Mouse (Mus musculus) kidney, adult 2 months (tissue): ENCODE results near the gene Ddc.

Source experiments
- CTCF ChIP-seq: fragments of 200-500 bp; conservative IDR thresholded peaks from 2 replicates; pipeline ENCODE4 v1.5.1; 2011; ENCODE audit warnings: low read depth, mild to moderate bottlenecking, control low read depth, low read length, moderate library complexity, mixed read lengths; ENCODE audit not compliant: insufficient read depth, insufficient read length
- POLR2A ChIP-seq: fragments of 200-500 bp; IDR thresholded peaks from one replicate; pipeline ENCODE4 v1.6.1; 2011; ENCODE audit warnings: low read depth, low read length, control low read depth

DNA sequence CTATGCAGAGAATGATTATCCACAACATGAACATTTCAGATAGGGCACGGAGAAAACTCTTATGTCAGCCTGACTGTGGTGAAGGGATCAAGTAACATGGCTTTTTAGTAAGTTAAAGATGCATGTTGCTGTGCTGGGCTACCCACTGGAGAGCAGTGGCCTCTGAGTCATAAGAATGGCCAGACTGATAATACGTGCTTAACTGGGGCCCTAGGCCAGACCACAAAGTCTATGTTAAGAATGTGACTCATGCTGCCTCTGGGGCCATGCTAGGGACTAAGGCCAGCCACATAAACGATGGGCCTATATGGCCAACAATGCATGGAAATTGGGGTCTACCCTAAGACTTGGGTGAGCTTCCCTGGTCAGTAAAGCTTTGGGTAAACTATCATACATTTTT lies 41.7 kb upstream of the Ddc start:
- TF ChIP-seq CTCF (no peak), POLR2A (no peak)
